Mouse (Mus musculus) spleen, embryonic (tissue): Measurements from ENCODE around the gene Ltbp2.

Experiments
- CTCF ChIA-PET: fragments of 350-600 bp; sonication (Branson Sonifier 250); formaldehyde crosslinking; loops from one replicate; lab custom pipeline; 2022; lab: Charles Lee

Ltbp2 gene

GRCm38 (mm10) chr12:84876481-84877121 lies at the start of gene Ltbp2:
Gene Ltbp2 (minus strand): TSS chr12:84876532.
- CTCF ChIA-PET = interaction anchor here (1.0 kb wide), 1 partner anchor 223 kb away, joined by 3 read pairs; no protein-coding TSS in a partner anchor

- CTCF ChIA-PET = no interaction called here
Observed at GRCm38 (mm10) chr12:84924324-84924723, 48.0 kb upstream of the Ltbp2 start.

GRCm38 (mm10) chr12:84921881-84922419 lies 45.6 kb upstream of the Ltbp2 start:
- CTCF ChIA-PET = no interaction called here

- CTCF ChIA-PET = no interaction called here
Observed at GRCm38 (mm10) chr12:84918809-84919208, 42.5 kb upstream of the Ltbp2 start.

- CTCF ChIA-PET = no interaction called here
Observed at GRCm38 (mm10) chr12:84917799-84918198, 41.5 kb upstream of the Ltbp2 start.

- CTCF ChIA-PET = no interaction called here
Observed at GRCm38 (mm10) chr12:84914959-84915358, 38.6 kb upstream of the Ltbp2 start.

GRCm38 (mm10) chr12:84912652-84913104 lies 36.3 kb upstream of the Ltbp2 start:
- CTCF ChIA-PET = no interaction called here

- CTCF ChIA-PET = no interaction called here
Observed at GRCm38 (mm10) chr12:84911640-84912039, 35.3 kb upstream of the Ltbp2 start.

GRCm38 (mm10) chr12:84910066-84910465 lies 33.7 kb upstream of the Ltbp2 start:
- CTCF ChIA-PET = no interaction called here

GRCm38 (mm10) chr12:84907627-84908480 lies 31.5 kb upstream of the Ltbp2 start:
- CTCF ChIA-PET = no interaction called here

GRCm38 (mm10) chr12:84907024-84907626 lies 30.8 kb upstream of the Ltbp2 start:
- CTCF ChIA-PET = no interaction called here

- CTCF ChIA-PET = no interaction called here
Observed at GRCm38 (mm10) chr12:84904399-84904798, 28.1 kb upstream of the Ltbp2 start.

- CTCF ChIA-PET = no interaction called here
Observed at GRCm38 (mm10) chr12:84900317-84900716, 24.0 kb upstream of the Ltbp2 start.

GRCm38 (mm10) chr12:84897322-84897721 lies 21.0 kb upstream of the Ltbp2 start:
- CTCF ChIA-PET = no interaction called here

- CTCF ChIA-PET = interaction anchor here (0.7 kb wide), 1 partner anchor 73 kb away, joined by 3 read pairs; no protein-coding TSS in a partner anchor
Observed at GRCm38 (mm10) chr12:84896235-84896634, 19.9 kb upstream of the Ltbp2 start.

- CTCF ChIA-PET = interaction anchor here (0.6 kb wide), 1 partner anchor 135 kb away, joined by 3 read pairs; no protein-coding TSS in a partner anchor
Observed at GRCm38 (mm10) chr12:84893648-84894628, 17.6 kb upstream of the Ltbp2 start.

- CTCF ChIA-PET = no interaction called here
Observed at GRCm38 (mm10) chr12:84890289-84890688, 14.0 kb upstream of the Ltbp2 start.

GRCm38 (mm10) chr12:84885107-84885876 lies 9.0 kb upstream of the Ltbp2 start:
- CTCF ChIA-PET = no interaction called here

GRCm38 (mm10) chr12:84884423-84885076 lies 8.2 kb upstream of the Ltbp2 start:
- CTCF ChIA-PET = no interaction called here
